19 mouse cellular contexts compared by ENCODE assay signal in genomic region chr8:45755482-45755881, GRCm38 (mm10).
DNase-seq lines count a peak whose midpoint lies in the region; ATAC-seq and TF ChIP-seq lines count a peak whose summit lies in the region.
"Had no signal": no experiment of that assay in that cellular context is flagged by ENCODE, and none has a peak within 500 bp of the region (broad histone marks: within the 10 kb centered on the region; RNA-seq: fewer than 3 reads in every experiment).

No protein-coding gene starts in this region.

- peaks cover 17% of the 10 kb centered on the region for H3K36me3 ChIP-seq in forebrain, embryonic 14.5 days (ENCODE audit: control insufficient read depth, insufficient read depth, low read length)
- H3K36me3 ChIP-seq in neural tube, embryonic 15.5 days: peaks cover 7% of the 10 kb centered on the region
- H3K36me3 ChIP-seq: intestine, embryonic 15.5 days; limb, embryonic 12.5 days had no signal

- H3K4me2 ChIP-seq in forebrain, embryonic 14.5 days (ENCODE audit: low read length): no peak overlapping the region
- no peak overlapping the region for H3K4me2 ChIP-seq in neural tube, embryonic 15.5 days
- H3K4me2 ChIP-seq: intestine, embryonic 15.5 days; limb, embryonic 12.5 days had no signal

- H3K4me1 ChIP-seq in forebrain, embryonic 14.5 days (ENCODE audit: control insufficient read depth, insufficient read depth, low read length): no peaks in the 10 kb centered on the region
- peaks cover 10% of the 10 kb centered on the region for H3K4me1 ChIP-seq in neural tube, embryonic 15.5 days
- H3K4me1 ChIP-seq: heart, embryonic 10.5 days; intestine, embryonic 15.5 days; megakaryocyte, embryonic 14.5 days had no signal

- ATAC-seq in forebrain, embryonic 14.5 days: peak; percentile 79
- peak; percentile 60; the same call in 1 of the 2 replicates for ATAC-seq in neural tube, embryonic 15.5 days (ENCODE audit: low FRiP score)
- ATAC-seq: intestine, embryonic 15.5 days; lung, postnatal 0 days had no signal

- H3K4me3 ChIP-seq in layer of hippocampus, adult 2 months: no peak overlapping the region
- no peak overlapping the region for H3K4me3 ChIP-seq in forebrain, embryonic 14.5 days (ENCODE audit: low read depth, low read length)
- H3K4me3 ChIP-seq in neural tube, embryonic 15.5 days (replicated peaks): no peak overlapping the region
- H3K4me3 ChIP-seq: heart, embryonic 10.5 days; intestine, embryonic 15.5 days; left cerebral cortex, adult 2 months; limb, embryonic 12.5 days; megakaryocyte, embryonic 14.5 days had no signal

- TF ChIP-seq CTCF in layer of hippocampus, adult 2 months (conservative IDR thresholded peaks at IDR 0.05): no peak

- no peak overlapping the region for H3K9ac ChIP-seq in forebrain, embryonic 14.5 days (ENCODE audit: low read length)
- H3K9ac ChIP-seq in neural tube, embryonic 15.5 days (replicated peaks): no peak overlapping the region
- H3K9ac ChIP-seq: intestine, embryonic 15.5 days; limb, embryonic 12.5 days; liver, embryonic 14.5 days had no signal

- peak overlapping the region; percentile 46 for H3K27ac ChIP-seq in layer of hippocampus, adult 2 months
- peak overlapping the region; percentile 60 for H3K27ac ChIP-seq in forebrain, embryonic 14.5 days (ENCODE audit: low read depth, low read length)
- H3K27ac ChIP-seq in neural tube, embryonic 15.5 days (replicated peaks): 0 out of 2 replicates have a peak overlapping the region, but pooled peaks have one; percentile 33
- H3K27ac ChIP-seq: heart, embryonic 10.5 days; intestine, embryonic 15.5 days; left cerebral cortex, adult 2 months; limb, embryonic 12.5 days; liver, embryonic 14.5 days had no signal

- no peaks in the 10 kb centered on the region for H3K9me3 ChIP-seq in forebrain, embryonic 14.5 days (replicated peaks; ENCODE audit: control insufficient read depth, low read length)
- H3K9me3 ChIP-seq in neural tube, embryonic 15.5 days (replicated peaks): no peaks in the 10 kb centered on the region
- H3K9me3 ChIP-seq: heart, embryonic 10.5 days; intestine, embryonic 15.5 days; limb, embryonic 12.5 days had no signal

- no peaks in the 10 kb centered on the region for H3K27me3 ChIP-seq in forebrain, embryonic 14.5 days (replicated peaks; ENCODE audit: control insufficient read depth, insufficient read depth, low read length)
- H3K27me3 ChIP-seq in neural tube, embryonic 15.5 days (replicated peaks): no peaks in the 10 kb centered on the region
- H3K27me3 ChIP-seq: intestine, embryonic 15.5 days; limb, embryonic 12.5 days; megakaryocyte, embryonic 14.5 days had no signal

- DNase-seq in gastrocnemius, adult 8-10 months (ENCODE audit: low spot score in 2 of 2): peak; percentile 13 to 25
- DNase-seq in gastrocnemius, postnatal 25 days: no peak
- no peak for DNase-seq in layer of hippocampus, adult 2 months (ENCODE audit: low spot score in 2 of 2)
- DNase-seq in layer of hippocampus, postnatal 10 days (ENCODE audit: low spot score in 2 of 2): no peak
- DNase-seq in forebrain, embryonic 14.5 days (ENCODE audit: low spot score): peak; percentile 75
- no peak for DNase-seq in thymus, postnatal 10 days (ENCODE audit: low spot score in 2 of 2)
- DNase-seq: adrenal gland, postnatal 10 days; cerebellum, adult 2 months; heart, postnatal 14 days; right cerebral cortex, postnatal 14 days; thymus, postnatal 4 days had no signal

- WGBS in forebrain, embryonic 14.5 days: 65% methylated on average over 9 of the region's 9 CpGs
- 51% methylated on average over 9 of the region's 9 CpGs for WGBS in neural tube, embryonic 15.5 days

Comparison
In these comparisons a context has a peak if more than half of its experiments do, and no peak if none do; other contexts are left out.
1. DNase-seq: peak in gastrocnemius, adult 8-10 months (2 of 2) and forebrain, embryonic 14.5 days (single experiment); none in gastrocnemius, postnatal 25 days (single experiment), layer of hippocampus, adult 2 months (0 of 2), layer of hippocampus, postnatal 10 days (0 of 2) and thymus, postnatal 10 days (0 of 2).
2. Peak in every context shown above with its lines, with median percentiles within 50 percentile points of each other: H3K27ac ChIP-seq.